Mouse (Mus musculus): Measurements from ENCODE around the gene Slc12a3.
A peak's percentile ranks its signal among the peaks of the same experiment; 100 is the strongest.

Gene Slc12a3

GRCm38 (mm10) chr8:94375551-94375991 lies 46.6 kb downstream of the Slc12a3 start:
- DNase-seq (ENCODE audit: low spot score in 2 of 2) = no peak

GRCm38 (mm10) chr8:94376176-94376575 lies 47.2 kb downstream of the Slc12a3 start:
- DNase-seq (ENCODE audit: low spot score in 2 of 2) = no peak

DNA sequence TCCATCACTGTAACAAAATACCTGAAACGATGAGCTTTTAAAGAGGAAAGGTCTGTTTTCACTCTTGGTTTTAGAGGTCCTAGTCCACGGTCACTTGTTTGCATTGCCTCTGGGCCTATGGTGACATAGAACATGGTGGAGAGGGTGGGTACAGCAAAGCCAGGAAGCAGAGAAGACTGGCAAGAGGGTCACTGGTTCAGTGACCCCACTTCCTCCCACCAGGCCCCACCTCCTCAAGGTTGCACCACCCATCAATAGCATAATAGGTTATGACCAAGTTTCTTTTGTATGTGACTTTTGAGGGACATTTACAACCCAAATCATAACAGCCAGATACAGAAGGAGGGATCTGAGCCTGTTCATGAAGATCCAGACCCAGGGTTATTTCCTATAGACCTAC lies 47.6 kb downstream of the Slc12a3 start:
- no peak for DNase-seq (ENCODE audit: low spot score in 2 of 2)

DNA sequence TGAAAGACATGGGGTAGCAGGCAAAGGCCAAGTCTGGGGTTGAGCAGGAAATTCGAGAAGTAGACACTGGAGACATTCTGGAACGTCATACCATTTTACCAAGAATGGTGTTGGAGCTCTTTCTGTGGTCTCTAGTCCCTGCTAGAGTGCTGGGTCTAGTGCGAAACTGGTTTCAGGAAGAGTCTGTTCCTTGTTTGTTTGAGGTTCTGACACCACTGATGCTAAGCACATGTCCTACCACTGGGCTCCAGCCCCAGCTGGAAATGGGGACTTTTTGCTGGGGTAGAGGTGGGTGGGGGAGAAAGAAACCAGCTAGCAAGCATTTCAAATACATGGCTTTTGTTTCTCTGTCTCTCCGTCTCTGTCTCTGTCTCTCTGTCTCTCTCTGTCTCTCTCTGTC lies 48.0 kb downstream of the Slc12a3 start:
- DNase-seq (ENCODE audit: low spot score in 2 of 2) = no peak

DNA sequence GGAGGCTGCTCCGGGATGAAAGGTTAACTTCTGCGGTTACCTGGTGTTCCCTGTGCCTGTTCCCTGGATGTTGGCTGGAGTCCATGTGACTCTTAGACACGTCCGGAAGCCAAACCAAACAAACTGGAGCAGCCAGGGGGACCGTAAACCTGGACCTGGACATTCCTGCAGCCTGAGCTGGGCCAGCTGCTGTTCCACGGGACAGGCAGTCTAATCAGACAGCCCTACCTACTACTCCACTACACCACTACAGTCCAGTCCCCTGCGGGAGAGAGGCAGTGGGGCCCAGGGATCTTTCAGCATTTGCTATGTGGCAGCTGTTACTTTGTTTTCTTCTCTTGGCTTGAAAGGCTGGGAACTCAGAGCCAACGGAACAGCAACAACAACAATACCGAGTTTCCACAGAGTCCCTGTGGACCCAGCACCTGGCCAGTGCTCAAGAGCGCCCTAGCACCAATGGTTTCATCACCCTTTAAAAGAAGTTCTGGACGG lies 48.8 kb downstream of the Slc12a3 start:
- no peak for DNase-seq (ENCODE audit: low spot score in 2 of 2)

- no peak for DNase-seq (ENCODE audit: low spot score in 2 of 2)
Observed at GRCm38 (mm10) chr8:94378763-94379415, 49.9 kb downstream of the Slc12a3 start.

DNA sequence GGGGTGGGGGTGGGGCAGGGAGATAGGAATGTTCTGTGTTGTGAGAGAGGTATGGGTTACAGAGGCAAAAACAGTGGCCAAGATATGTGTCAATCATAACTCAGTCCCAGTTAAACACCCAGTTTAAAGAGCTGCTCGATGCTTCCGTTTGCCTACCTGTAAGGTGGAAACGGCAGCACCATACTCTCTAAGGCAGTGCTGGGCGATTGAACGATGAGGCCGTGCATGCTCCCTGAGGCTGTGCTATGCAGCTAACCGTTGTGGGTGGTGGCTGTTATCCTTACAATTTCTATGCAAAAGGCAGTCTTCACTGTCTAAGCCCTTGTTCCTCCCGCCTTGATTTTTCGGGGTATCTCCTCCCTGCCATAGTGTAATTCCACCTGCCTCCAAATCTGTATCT lies 50.7 kb downstream of the Slc12a3 start:
- no peak for DNase-seq (ENCODE audit: low spot score in 2 of 2)

DNA sequence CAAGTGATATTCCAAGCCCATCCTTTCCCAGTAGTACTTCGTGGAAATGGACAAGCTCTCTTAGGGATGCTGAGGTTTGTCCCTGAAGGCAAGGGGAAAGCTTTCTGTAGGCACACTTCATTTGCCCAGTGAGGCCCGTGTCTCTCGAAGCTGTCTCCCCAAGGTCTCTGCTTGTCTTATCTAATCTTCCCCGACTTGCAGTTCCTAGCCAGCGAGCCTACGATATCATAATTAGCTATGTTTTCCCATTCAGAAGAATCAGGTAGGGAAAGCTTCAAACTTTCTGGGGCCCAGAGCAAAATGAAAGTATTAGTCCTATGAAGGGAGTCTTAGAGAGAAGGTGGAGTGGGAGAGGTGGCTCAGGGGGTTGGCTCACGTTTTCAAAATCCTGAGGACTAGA lies 55.2 kb downstream of the Slc12a3 start:
- no peak for DNase-seq (ENCODE audit: low spot score in 2 of 2)

- DNase-seq (ENCODE audit: low spot score in 2 of 2) = no peak
Observed at GRCm38 (mm10) chr8:94385506-94386213, 56.7 kb downstream of the Slc12a3 start.

DNA sequence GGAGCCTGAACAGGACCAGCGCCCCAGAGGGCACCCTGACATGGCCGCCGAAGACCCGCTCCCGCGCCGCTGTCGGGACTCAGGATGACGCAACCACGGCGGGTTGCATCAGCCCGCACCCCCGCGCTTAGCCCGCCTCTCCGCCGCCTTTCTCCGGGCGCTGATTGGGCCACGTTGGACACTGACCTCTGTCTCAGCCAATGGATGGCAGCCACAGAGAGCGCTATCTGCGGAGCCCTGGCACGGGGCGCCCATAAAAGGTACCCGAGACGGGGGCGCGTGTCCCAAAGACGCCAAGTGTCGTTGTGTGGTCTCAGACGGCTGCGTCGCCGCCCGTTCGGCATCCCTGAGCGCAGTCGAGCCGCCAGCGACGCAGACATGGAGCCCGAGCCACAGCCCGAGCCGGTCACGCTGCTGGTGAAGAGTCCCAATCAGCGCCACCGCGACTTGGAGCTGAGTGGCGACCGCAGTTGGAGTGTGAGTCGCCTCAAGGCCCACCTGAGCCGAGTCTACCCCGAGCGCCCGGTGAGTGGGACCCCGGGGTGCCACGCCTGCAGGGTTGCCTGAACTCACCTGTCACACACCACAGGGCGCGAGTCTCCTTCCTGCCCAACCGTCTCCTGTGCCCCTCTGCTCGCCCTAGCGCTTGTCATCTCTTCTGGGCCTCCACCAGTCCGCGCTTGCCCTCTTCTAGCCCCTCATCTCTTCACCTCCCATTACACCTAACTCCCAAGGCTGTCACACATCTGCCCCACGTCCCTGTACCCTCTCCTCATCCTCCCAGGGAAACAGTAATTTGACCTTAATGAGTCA lies 57.4 kb downstream of the Slc12a3 start, which contains the start of gene Herpud1:
Gene Herpud1, plus strand, starts transcription at position 225 of the 813 bp plus-strand sequence.
- peak; percentile 97 to 98 for DNase-seq (ENCODE audit: low spot score in 2 of 2)

DNA sequence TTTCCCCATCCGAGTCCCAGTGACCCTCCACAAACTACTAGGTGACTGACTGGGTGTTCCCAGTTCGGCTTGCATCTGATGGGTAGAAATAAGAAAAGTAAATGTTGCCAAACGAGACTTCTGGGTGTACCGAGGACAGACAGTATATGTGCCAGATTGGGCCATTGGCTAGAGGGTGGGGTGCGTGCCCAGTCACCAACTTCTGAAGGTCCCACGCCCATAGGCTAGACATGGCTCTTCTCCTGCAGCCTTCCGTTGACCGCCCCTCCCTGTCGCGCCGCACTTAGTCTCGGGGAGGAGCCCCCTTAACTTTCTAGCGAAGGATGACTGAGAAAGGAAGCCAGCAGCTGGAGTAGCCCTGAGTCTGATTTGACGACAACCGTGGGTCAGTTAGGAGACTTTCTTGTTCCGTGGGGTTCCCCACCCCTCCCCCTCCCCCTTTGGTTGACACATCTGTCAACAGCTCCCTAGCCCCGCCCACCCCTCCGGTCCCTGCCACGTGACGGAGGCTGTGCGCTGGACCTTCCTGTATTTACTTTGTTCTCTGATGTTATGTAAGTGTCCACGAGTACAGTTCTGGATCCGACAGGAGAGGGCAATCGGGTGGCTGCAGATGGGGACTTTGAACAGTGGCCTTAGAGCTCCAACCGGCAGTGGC lies 58.2 kb downstream of the Slc12a3 start:
- peak; percentile 74 to 86 for DNase-seq (ENCODE audit: low spot score in 2 of 2)

GRCm38 (mm10) chr8:94387785-94388184 lies 58.8 kb downstream of the Slc12a3 start:
- DNase-seq (ENCODE audit: low spot score in 2 of 2) = no peak

- DNase-seq (ENCODE audit: low spot score in 2 of 2) = no peak
Observed at GRCm38 (mm10) chr8:94389531-94389930, 60.5 kb downstream of the Slc12a3 start.

- no peak for DNase-seq (ENCODE audit: low spot score in 2 of 2)
Observed at GRCm38 (mm10) chr8:94390429-94390828, 61.4 kb downstream of the Slc12a3 start.

DNA sequence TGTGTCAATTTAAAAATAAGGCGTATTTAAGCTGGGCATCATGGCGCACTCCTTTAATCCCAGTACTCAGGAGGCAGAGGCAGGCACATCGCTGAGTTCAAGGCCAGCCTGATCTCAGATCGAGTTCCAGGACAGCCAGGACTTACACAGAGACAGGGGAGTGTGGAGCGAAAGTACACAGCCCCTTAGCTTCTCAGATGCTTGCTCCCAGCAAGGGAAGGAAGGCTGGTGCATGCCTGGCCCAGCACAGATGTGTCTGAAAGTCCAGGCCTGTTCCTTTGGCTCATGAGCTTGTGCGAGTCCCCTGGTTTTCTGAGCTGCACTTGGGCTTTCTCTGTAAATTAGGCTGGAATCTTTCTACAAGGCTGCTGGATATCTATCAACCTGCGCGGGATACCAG lies 61.9 kb downstream of the Slc12a3 start:
- no peak for DNase-seq (ENCODE audit: low spot score in 2 of 2)

- peak; percentile 52 to 79 for DNase-seq (ENCODE audit: low spot score in 2 of 2)
Observed at GRCm38 (mm10) chr8:94392147-94392546, 63.1 kb downstream of the Slc12a3 start.

DNA sequence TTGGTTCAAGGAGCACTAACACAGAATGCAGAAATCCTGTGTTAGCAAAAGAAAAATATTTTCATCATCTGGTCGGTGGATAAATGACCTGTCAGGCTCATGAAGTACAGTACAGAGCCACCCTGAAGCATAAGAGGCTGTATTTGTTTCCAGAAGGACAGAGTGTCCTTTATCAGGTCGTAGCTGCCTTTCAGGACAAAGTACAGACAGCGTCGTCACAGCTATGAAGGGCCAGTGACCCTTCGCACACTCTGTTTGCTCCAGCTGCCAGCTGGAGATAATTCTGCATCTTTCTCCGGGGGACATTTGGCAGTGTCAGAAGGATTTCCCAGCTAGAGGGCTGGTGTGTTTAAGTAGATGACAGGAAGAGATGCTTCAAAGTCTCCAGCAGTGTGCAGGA lies 63.6 kb downstream of the Slc12a3 start:
- DNase-seq (ENCODE audit: low spot score in 2 of 2) = no peak

DNA sequence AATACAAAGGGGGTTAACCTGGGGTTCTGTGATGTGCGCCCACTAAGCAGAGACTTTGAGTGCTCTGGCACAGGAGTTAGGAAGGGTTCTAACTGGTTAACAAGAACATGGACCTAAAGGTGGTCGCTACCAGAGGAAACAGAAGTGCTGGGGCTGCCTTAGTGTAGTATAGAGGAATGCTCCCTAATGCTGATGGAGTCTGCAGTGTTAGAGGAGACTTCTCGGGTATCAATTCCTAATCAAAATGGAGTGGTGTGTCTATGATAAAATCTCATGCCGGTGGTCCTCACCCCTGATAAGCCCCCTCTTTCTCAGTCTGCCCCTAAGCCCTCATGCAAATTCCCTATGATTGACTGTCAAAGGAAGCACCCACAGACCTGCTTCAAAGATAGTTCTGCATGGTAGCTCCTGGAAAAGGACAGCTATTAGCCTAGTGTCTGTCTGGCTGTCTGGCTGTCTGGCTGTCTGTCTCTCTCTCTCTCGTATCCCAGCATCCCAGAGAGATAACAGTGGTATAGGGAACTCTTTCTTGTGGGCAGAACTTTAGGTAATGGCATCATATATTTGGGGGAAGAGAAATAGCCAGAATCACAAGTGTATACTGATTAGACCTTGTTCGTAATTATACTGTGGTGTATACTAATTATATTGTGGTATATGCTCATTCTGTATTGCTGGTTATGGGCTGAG lies 67.0 kb downstream of the Slc12a3 start:
- DNase-seq (ENCODE audit: low spot score in 2 of 2) = no peak

- no peak for DNase-seq (ENCODE audit: low spot score in 2 of 2)
Observed at GRCm38 (mm10) chr8:94396964-94397657, 68.1 kb downstream of the Slc12a3 start.

GRCm38 (mm10) chr8:94398587-94398986 lies 69.6 kb downstream of the Slc12a3 start:
- no peak for DNase-seq (ENCODE audit: low spot score in 2 of 2)

Data from spleen, postnatal 4 days (tissue).